Mouse (Mus musculus) mesoderm, embryonic 11.5 days (tissue): ENCODE measurements around the gene Vegfb.
A peak's percentile ranks its signal among the peaks of the same experiment; 100 is the strongest.
"Not testable (repeated sequence)": the region's sequence is repeated elsewhere in the genome, so short reads cannot be mapped to it uniquely, and the experiment has no call there.

ENCODE experiments used
- DNase-seq: peaks from one replicate; pipeline ENCODE4 v3.0.0-alpha.2; 2012; ENCODE audit warnings: low read depth, low spot score

Gene Vegfb

DNA sequence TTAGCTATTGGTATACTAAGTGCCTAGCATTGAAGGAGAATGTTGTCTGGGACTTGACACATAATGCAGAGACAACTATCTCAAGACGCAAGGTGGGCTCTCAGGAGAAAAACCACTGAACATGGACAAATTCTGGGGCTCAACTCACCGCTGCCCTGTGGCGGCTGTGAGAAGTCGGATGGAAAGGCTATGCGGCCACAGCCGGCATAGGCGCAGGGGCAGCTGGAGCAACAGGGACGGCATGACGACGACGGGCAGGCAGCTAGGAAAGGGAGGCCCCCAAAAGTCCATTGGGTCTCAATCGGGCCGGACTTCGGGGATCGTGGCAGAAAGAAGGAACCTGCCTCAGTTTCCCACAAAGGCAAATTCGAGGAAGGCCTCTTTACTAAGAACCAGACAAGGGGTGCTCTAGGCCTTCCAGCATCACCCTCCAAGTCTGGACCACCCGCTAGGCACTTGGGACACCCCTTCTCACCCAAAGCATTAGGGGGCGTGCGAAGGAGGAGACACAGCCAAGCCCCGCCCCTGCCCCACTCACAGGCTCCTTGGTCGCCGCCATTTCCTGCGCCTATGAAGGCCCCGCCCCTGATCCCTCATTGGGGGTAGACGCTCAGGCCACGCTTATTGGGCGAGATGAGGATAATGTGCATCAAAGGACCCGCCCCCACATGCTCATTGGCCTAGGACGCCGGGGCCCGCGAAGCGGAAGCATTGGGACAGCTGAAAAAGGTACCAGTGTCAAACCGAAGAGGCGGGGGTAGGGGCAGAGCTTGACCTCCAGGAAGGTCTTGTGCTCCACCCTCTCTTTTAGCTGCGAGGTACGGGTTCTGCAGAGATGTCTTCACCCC, 4.8 kb upstream of the Vegfb start, which contains the start of gene Dnajc4:
Gene Dnajc4 (minus strand): TSS at position 562 of the 848 bp plus-strand sequence.
- peak; percentile 97 for DNase-seq

DNA sequence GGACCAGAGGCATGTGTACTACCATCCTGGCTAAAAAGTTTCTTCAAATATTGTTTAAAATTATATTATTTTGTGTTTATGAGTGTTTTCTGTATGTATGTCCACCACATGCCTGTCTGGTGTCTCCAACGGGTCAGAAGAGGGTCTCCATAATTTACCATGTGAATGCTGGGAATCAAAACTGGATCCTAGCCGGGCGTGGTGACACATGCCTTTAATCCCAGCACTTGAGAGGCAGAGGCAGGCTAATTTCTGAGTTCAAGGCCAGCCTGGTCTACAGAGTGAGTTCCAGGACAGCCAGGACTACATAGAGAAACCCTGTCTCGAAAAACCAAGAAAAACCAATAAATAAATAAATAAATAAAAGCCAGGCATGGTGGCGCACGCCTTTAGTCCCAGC, 3.7 kb upstream of the Vegfb start:
- not testable (repeated sequence) for DNase-seq

- no peak for DNase-seq
Observed at GRCm38 (mm10) chr19:6990712-6991111, 3.3 kb upstream of the Vegfb start.

- no peak for DNase-seq
Observed at GRCm38 (mm10) chr19:6989251-6989650, 1.8 kb upstream of the Vegfb start.

DNA sequence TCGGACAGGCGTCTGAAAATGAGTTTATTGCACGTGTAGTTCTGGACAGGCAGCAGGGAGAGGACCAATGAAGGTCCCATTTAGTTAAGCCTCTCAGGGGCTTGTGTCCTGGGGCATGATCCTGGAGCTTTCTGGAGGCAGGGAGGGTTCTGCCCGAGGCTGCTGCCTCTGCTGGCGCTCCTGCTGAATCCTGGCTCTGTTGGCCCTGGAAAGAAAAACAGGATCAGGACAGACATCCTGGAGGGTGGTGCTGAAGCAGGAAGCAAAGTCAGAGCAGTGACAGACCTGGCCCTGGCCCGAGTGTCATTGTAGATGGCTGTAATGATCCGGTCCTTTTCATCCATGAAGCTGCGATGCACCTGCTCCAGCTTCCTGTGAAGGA, 444 bp upstream of the Vegfb start:
- DNase-seq: no peak

GRCm38 (mm10) chr19:6985951-6986708, 1.3 kb downstream of the Vegfb start:
- DNase-seq: no peak

- no peak for DNase-seq
Observed at GRCm38 (mm10) chr19:6985300-6985699, 2.2 kb downstream of the Vegfb start.

DNA sequence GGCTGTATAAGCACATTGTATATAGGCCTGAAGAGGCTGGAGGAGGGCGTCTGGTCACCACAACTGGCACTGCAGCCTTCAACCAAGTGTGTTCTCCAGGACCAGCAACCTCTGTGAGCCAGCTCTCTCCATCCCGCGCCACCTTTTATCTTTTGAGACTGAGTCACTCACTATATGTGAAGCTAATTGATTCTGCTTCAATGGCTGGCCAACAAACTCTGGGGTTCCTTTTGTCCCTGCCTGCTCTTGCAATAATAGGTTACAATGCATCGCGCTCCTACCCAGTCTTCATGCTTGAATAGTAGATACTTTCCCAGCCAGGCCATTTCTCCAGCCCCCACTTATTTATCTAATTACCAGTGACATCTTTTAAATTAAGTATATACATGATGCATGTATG, 3.8 kb downstream of the Vegfb start:
- no peak for DNase-seq

GRCm38 (mm10) chr19:6981465-6981864, 6.0 kb downstream of the Vegfb start:
- no peak for DNase-seq

GRCm38 (mm10) chr19:6980381-6981093, 6.9 kb downstream of the Vegfb start, which contains the start of gene Fkbp2:
Gene Fkbp2 (minus strand): TSS chr19:6980501.
- DNase-seq: peak; percentile 99

- peak; percentile 99 for DNase-seq
Observed at GRCm38 (mm10) chr19:6979486-6980380, 7.7 kb downstream of the Vegfb start.

DNA sequence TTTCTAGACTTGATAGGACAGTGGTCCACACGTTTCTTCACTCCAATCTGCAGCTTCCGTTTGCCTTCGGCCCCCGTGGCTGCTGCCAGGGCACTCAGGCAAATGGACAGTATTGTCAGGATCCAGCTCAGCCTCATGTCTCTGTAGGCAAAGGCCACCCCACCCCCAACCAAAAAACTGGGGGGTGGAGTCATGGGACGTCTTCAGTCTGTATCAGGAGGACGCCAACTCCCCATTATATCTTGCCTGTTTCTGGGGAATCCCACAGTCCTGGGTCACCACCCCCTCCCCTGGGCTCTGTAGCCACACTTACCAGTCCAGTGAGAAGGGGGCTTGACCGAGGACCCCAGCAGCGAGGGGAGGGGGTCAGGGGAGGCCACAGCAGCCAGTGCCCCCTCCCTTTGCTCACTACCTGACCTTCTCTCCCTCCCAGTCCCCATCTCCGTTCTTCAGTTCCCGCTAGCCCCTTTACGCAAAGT, 8.4 kb downstream of the Vegfb start:
- peak; percentile 43 for DNase-seq

- DNase-seq: no peak
Observed at GRCm38 (mm10) chr19:6978639-6978974, 8.8 kb downstream of the Vegfb start.

DNA sequence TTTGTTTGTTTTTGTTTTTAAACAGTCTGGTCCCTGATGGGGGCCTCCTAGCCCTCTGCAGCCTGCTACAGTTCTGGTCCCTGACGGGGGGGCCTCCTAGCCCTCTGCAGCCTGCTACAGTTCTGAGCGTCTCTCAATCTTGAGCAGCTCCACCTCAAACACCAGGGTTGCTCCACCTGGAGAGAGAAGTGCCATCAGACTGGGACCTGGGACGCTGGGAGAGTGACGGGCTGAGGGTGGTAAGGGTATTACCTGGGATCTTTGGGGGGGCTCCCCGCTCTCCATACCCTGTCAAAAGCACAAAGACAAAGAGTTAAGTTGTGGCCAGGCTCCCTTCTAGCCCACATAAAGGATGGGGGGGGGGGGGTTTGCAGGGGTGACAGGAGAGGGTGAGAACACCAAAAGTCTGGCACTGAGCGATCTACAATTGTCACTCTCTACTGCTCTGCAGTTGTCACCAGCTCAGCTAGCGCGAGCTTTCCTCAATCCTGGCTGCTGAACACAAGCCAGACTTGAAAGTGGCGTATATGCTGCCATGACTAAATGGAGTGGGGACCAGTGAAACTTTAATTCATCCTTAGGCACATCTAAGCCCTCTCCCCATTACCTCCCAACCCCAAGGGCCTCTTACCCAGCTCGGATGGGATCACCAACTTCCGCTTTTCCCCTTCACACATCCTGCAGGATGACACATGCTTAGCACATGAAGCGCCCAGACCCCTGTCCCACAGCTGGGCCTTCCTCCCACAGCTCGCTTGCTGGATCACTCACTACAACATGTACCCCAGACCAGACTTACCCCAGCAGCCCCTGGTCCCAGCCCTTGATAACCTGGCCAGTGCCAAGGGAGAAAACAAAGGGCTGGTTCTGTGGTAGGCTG, 9.5 kb downstream of the Vegfb start:
- no peak for DNase-seq

DNA sequence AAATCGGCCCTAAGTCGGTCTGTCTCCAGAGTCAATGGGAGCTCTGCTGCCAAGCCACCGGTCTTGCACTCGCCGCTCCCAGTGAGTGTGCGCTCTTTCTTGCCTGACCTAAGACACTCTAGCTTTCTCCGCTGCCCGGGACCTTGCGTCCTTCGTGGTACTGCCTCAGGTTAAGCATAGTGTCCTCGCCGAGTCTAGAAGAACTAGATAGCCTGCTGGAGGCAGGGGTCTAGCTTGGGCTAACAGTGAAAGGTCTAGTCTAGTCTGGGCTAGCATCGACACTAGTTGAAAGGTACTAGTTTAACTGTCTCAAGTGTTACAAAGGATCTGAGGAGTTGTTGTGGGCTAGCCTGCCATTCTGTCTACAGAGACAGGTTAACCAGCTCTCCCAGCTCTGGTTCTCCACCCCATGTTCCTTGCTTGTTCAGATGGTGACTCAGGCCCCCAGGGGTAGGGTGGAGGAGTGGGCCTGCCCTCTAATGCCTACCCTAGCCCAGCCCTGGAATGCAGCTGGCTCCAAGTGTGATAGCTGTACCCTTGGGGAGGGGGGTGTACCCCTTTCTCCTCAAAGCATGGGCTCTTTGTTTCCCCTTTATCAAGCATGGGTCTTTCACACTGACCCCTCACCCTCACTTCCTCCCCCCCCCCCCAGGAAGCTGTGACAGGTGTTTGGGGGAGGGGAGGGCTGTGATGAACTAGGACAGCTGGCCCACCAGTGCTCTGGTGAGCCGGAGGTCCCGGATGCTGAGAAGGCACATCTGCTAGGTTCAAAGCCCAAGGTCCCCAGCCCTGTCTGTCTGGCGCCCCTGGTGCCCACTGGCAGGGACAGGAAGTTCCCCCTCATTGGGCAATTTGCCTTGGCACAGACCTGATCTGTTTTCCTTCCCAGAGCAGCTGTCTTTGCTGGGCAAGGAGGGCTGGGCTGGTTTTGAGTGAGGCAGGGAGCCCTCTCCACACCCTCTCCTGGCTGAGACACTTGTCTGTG, 11.6 kb downstream of the Vegfb start, which contains the start of gene Plcb3:
Gene Plcb3 (minus strand): TSS at position 934 of the 985 bp plus-strand sequence.
- peak; percentile 83 for DNase-seq

DNA sequence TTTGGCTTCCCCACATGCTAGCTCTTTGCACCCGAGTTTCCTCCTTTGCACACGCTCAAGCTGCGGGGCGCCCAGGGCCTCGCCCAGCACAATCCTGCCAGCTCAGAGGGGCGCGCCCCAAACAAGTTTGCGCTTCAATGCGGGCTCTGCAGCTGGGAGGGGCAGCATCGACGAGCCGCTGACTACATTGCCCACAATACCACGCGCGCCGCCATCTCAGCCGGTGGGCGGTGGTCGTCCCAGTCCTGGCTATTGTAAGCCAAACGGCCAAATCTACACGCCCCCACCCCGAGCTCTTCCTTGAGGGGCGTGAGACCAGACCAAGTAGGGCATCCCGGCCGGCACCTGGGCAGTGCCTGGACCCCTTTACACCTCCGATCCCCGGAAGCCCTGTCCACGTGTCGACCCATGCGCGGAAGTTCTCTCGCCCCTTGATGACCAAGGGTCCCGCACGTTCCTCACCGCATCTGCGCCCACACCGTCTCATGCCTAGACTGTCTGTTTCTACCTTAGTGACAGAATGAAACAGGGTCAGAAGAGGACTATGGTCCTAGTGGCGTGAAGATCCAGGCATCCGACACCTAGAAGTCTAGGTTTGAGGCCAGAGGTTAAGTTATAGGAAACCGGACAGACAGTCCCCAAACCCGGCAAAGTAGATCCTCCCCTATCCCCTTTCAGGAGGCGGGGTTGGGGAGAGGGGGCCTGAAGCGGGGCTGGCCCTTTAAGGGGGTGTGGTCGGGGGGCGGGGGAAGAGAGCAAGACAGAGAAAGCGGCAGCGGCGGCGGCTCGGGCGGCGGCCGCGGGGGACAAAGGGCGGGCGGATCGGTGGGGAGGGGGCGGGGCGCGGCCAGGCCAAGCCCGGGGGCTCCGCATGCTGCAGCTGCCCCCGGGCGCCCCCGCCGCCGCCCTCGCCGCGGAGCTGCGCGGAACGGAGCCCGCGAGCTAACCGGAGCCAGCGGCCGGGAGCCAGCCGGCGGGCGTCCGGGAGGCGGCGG, 12.9 kb downstream of the Vegfb start, which contains the start of gene Ppp1r14b:
Gene Ppp1r14b (plus strand): TSS at position 758 of the 995 bp plus-strand sequence.
- peak; percentile 89 for DNase-seq

DNA sequence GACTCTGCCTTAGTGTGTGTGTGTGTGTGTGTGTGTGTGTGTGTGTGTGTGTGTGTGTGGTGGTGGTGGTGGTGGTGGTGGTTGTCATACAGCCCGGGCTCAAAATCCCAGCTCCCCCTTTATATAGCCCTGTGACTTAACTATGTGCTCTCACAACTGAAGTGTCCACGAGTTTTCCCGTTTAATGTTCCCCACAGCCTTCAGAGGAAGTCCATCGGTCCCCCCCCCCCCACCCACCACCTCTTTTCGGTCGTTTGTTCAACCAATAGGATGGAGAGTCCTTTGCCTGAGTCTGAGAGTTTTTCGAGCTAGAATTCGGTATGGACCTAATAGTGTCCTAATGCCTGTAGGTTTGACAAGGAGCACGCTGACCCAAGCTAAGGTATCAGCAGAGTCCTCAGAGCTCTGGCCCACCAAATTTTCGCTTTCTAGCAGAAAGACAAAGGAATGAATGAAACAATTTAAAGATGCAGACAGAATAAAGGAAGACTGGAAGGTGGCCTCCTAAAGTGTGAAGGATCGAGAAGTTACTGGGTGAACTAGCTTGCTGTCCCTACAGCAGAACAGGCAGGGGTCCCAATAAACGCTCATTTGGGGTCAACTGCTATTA, 13.8 kb downstream of the Vegfb start:
- no peak for DNase-seq
